In genomic region chr11:58008013-58008412, GRCm38 (mm10) we compare ENCODE assay signal across 8 mouse cellular contexts. TPM values are rescaled to one million over a fixed set of nuclear protein-coding genes. Genes with fewer than 3 reads are reported as not detected.
DNase-seq lines count a peak whose midpoint lies in the region; ATAC-seq and TF ChIP-seq lines count a peak whose summit lies in the region.

No protein-coding gene starts in this region.

- H3K4me3 ChIP-seq in lung, adult 2 months (replicated peaks; ENCODE audit: extremely low read depth, low read depth, low read length): peak overlapping the region; percentile 76
- peak overlapping the region; percentile 98 for H3K4me3 ChIP-seq in embryonic facial prominence, embryonic 13.5 days
- peak overlapping the region; percentile 99 for H3K4me3 ChIP-seq in intestine, embryonic 15.5 days (replicated peaks)
- peak overlapping the region; percentile 99 for H3K4me3 ChIP-seq in neural tube, embryonic 13.5 days

- WGBS in lung, adult 2 months: 15% methylated on average over 5 of the region's 5 CpGs
- WGBS in embryonic facial prominence, embryonic 13.5 days: 11% methylated on average over 5 of the region's 5 CpGs
- 5% methylated on average over 5 of the region's 5 CpGs for WGBS in intestine, embryonic 15.5 days
- WGBS in neural tube, embryonic 13.5 days: 6% methylated on average over 5 of the region's 5 CpGs

- H3K9ac ChIP-seq in embryonic facial prominence, embryonic 13.5 days: peak overlapping the region; percentile 76
- peak overlapping the region; percentile 56 for H3K9ac ChIP-seq in intestine, embryonic 15.5 days
- H3K9ac ChIP-seq in neural tube, embryonic 13.5 days: peak overlapping the region; percentile 76

- no peak for TF ChIP-seq POLR2A in lung, adult 2 months (IDR thresholded peaks at IDR 0.05; ENCODE audit: borderline replicate concordance, extremely low read depth, low read depth, low read length)

- H3K9me3 ChIP-seq in embryonic facial prominence, embryonic 13.5 days: no peaks in the 10 kb centered on the region
- no peaks in the 10 kb centered on the region for H3K9me3 ChIP-seq in intestine, embryonic 15.5 days
- H3K9me3 ChIP-seq in neural tube, embryonic 13.5 days: no peaks in the 10 kb centered on the region

- H3K36me3 ChIP-seq in embryonic facial prominence, embryonic 13.5 days: no peaks in the 10 kb centered on the region
- no peaks in the 10 kb centered on the region for H3K36me3 ChIP-seq in intestine, embryonic 15.5 days
- no peaks in the 10 kb centered on the region for H3K36me3 ChIP-seq in neural tube, embryonic 13.5 days

- H3K27ac ChIP-seq in embryonic facial prominence, embryonic 13.5 days: peak overlapping the region; percentile 62
- peak overlapping the region; percentile 76 for H3K27ac ChIP-seq in intestine, embryonic 15.5 days
- H3K27ac ChIP-seq in neural tube, embryonic 13.5 days (replicated peaks): peak overlapping the region; percentile 82

- no peaks in the 10 kb centered on the region for H3K27me3 ChIP-seq in embryonic facial prominence, embryonic 13.5 days
- no peaks in the 10 kb centered on the region for H3K27me3 ChIP-seq in intestine, embryonic 15.5 days (replicated peaks)
- no peaks in the 10 kb centered on the region for H3K27me3 ChIP-seq in neural tube, embryonic 13.5 days

- no peak for TF ChIP-seq CTCF in lung, adult 2 months (IDR thresholded peaks at IDR 0.05; ENCODE audit: insufficient read depth, low read length)

- peaks cover 9% of the 10 kb centered on the region; the same call in 1 of the 2 replicates for H3K4me1 ChIP-seq in lung, adult 2 months (ENCODE audit: control insufficient read depth, insufficient read depth, low read length)
- H3K4me1 ChIP-seq in embryonic facial prominence, embryonic 13.5 days: peaks cover 24% of the 10 kb centered on the region
- peaks cover 16% of the 10 kb centered on the region; the same call in 1 of the 2 replicates for H3K4me1 ChIP-seq in intestine, embryonic 15.5 days (replicated peaks)
- H3K4me1 ChIP-seq in neural tube, embryonic 13.5 days (replicated peaks): peaks cover 37% of the 10 kb centered on the region

- H3K4me2 ChIP-seq in embryonic facial prominence, embryonic 13.5 days: peak overlapping the region; percentile 89
- peak overlapping the region; percentile 85 for H3K4me2 ChIP-seq in intestine, embryonic 15.5 days (replicated peaks)
- H3K4me2 ChIP-seq in neural tube, embryonic 13.5 days: peak overlapping the region; percentile 85

- ATAC-seq in embryonic facial prominence, embryonic 13.5 days (ENCODE audit: insufficient number of reproducible peaks, insufficient read depth, low FRiP score, low TSS enrichment, low read depth): no peak
- ATAC-seq in intestine, embryonic 15.5 days: peak; percentile 2; the same call in 1 of the 2 replicates
- ATAC-seq in neural tube, embryonic 13.5 days (ENCODE audit: low read depth): no peak

- DNase-seq in lung, adult 2 months: no peak
- DNase-seq in lung, postnatal 4 days: no peak
- DNase-seq in B cell, adult 2 months: no peak
- no peak for DNase-seq in cerebellum, postnatal 36 days
- DNase-seq in gastrocnemius, adult 18-20 months (ENCODE audit: low spot score): no peak

RNA-seq across cellular contexts. Expression of gene Larp1, which starts 0.9 kb away (rescaled TPM):
- polyA plus RNA-seq in lung, adult 2 months (2012; rRNA removed): 26.9 and 34.6 TPM in 2 replicates
- polyA plus RNA-seq in embryonic facial prominence, embryonic 13.5 days (2015; fragmentation: Nextera tagmentation; extraction: Ambion mirVana): 18.6 and 18.9 TPM in 2 replicates
- polyA plus RNA-seq in intestine, embryonic 15.5 days (2015; fragmentation: Nextera tagmentation; extraction: Ambion mirVana): 21.1 and 23.5 TPM in 2 replicates
- 16.2 and 18.3 TPM in 2 replicates for polyA plus RNA-seq in neural tube, embryonic 13.5 days (2015; fragmentation: Nextera tagmentation; extraction: Ambion mirVana)
- 10 to 100 TPM; 97.6 to 98.8 TPM for total RNA-seq in gastrocnemius, adult 18-20 months (2021)
